Mouse (Mus musculus) kidney, adult 2 months (tissue): Measurements from ENCODE around the gene Msh3.

Source experiments
- CTCF ChIP-seq: fragments of 200-500 bp; conservative IDR thresholded peaks from 2 replicates; pipeline ENCODE4 v1.5.1; 2011; ENCODE audit warnings: low read depth, mild to moderate bottlenecking, control low read depth, low read length, moderate library complexity, mixed read lengths; ENCODE audit not compliant: insufficient read depth, insufficient read length
- POLR2A ChIP-seq: fragments of 200-500 bp; IDR thresholded peaks from one replicate; pipeline ENCODE4 v1.6.1; 2011; ENCODE audit warnings: low read depth, low read length, control low read depth

- TF ChIP-seq CTCF (no peak), POLR2A (no peak)
Observed at GRCm38 (mm10) chr13:92365312-92365711, 10.5 kb upstream of the Msh3 start.
